Mouse (Mus musculus): ENCODE measurements around the gene 1810049J17Rik. TPM values are rescaled to one million over a fixed set of nuclear protein-coding genes. Genes with fewer than 3 reads are reported as not detected.

The 1810049J17Rik gene
- polyA plus RNA-seq, 1 experiment from 2014 or later = not detected

DNA sequence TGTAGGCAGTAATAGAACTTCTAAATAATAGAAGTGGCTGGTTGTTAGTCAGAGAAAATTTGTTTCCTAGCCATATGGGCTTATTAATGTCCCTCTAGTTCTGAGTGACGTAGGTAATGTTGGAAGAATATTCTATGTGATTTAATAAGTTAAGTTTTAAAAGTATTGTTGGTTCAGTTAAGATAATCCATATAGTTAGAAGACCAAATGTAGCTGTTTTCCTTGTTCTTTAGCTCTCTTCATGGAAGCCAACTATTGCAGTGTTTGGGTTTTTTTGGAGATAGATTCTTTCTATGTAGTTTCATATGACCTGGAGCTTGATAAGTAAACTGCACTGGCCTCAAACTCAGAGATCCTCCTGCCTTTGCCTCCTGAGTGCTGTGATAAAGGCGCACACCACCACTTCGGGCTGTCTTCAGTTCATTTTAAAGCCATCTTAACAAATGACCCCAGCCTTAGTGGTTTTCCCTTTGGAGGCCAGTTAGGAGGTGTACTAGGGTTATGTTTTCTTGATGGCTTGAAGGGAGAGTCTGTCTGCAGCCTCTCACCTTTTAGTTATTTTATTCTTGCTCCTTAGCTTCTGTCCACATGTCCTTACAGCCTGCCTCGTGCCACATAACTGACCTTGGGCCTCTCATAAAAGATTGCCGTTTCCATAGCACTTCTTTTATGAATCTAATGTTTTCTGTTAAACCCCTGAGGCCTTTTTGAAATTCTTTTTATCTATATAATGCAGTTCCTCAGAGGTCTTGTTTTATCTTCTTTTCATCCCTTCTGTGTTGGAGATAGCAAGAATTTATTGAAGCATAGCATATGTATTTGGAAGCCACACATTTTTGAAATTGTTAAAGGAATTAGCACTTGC lies 19.1 kb upstream of the 1810049J17Rik start:
- H3K9me3 ChIP-seq (replicated peaks) = no peaks in the 10 kb centered on the region
- H3K9ac ChIP-seq = no peak overlapping the region
- H3K36me3 ChIP-seq = peaks cover 34% of the 10 kb centered on the region
- 67% methylated on average over 5 of the region's 5 CpGs for WGBS
- no peak for ATAC-seq (replicated peaks; ENCODE audit: low FRiP score)
- H3K27ac ChIP-seq = no peak overlapping the region
- H3K4me3 ChIP-seq (replicated peaks) = no peak overlapping the region
- 0 out of 2 replicates have a peak, but pooled peaks cover 6% of the 10 kb centered on the region for H3K4me1 ChIP-seq
- no peaks in the 10 kb centered on the region for H3K27me3 ChIP-seq
- H3K4me2 ChIP-seq = no peak overlapping the region

DNA sequence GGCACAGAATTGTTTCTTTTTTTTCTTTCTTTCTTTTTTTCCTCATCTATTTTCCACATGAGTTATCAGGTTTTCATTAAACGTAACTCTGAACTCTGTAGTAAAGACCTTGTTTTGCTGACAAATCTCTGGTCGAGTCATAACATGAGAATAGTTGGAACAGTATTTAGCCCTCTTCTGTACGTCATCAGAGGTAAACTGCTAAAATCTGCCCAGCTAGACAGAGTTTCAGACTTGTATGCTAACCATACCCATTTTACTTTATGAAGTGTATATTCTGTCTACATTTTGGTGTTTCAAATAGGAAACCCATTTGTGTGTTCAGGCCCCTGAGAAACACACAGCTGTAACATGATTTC lies 16.1 kb upstream of the 1810049J17Rik start:
- Histone ChIP-seq H3K9ac (no peak overlapping the region), H3K9me3 (replicated peaks) (no peaks in the 10 kb centered on the region), H3K4me2 (no peak overlapping the region), H3K36me3 (peaks cover 8% of the 10 kb centered on the region), H3K4me1 (0 out of 2 replicates have a peak, but pooled peaks cover 10% of the 10 kb centered on the region), H3K27ac (no peak overlapping the region), H3K27me3 (no peaks in the 10 kb centered on the region), H3K4me3 (replicated peaks) (no peak overlapping the region)
- no peak for ATAC-seq (replicated peaks; ENCODE audit: low FRiP score)
- 63% methylated on average over 3 of the region's 3 CpGs for WGBS

DNA sequence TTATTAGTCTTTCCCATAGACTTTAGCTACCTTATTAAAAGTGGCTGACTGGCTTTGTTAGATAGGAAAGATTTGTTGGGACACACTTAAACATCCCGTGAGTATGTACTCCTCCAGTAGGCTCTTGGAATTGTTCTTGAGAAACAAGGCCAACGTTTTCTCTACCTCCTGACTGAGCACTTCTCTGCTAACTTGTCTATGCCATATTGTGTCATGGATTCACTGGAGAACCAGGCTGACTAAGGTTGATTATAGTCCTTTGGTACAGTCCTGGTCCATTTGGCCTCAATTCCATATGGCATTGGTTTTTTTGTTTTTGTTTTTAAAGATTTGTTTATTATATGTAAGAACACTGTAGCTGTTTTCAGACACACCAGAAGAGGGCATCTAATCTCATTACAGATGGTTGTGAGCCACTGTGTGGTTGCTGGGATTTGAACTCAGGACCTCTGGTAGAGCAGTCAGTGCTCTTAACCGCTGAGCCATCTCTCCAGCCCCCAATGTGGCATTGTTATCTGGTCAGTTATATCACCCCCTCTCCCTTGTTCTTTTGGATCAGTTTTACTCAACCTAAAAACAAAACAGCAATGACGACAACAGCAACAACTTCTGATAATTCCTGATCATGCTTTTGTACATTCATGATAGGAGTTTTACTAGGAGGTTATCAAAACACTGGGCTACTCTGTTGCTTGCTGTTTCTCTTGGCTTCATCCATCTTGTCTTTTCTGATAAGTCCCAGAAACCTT lies 15.5 kb upstream of the 1810049J17Rik start:
- Histone ChIP-seq H3K36me3 (peaks cover 5% of the 10 kb centered on the region), H3K27ac (no peak overlapping the region), H3K9ac (no peak overlapping the region), H3K4me2 (no peak overlapping the region), H3K4me3 (replicated peaks) (no peak overlapping the region), H3K27me3 (no peaks in the 10 kb centered on the region), H3K4me1 (0 out of 2 replicates have a peak, but pooled peaks cover 10% of the 10 kb centered on the region), H3K9me3 (replicated peaks) (no peaks in the 10 kb centered on the region)
- 65% methylated on average over 4 of the region's 4 CpGs for WGBS
- no peak for ATAC-seq (replicated peaks; ENCODE audit: low FRiP score)

DNA sequence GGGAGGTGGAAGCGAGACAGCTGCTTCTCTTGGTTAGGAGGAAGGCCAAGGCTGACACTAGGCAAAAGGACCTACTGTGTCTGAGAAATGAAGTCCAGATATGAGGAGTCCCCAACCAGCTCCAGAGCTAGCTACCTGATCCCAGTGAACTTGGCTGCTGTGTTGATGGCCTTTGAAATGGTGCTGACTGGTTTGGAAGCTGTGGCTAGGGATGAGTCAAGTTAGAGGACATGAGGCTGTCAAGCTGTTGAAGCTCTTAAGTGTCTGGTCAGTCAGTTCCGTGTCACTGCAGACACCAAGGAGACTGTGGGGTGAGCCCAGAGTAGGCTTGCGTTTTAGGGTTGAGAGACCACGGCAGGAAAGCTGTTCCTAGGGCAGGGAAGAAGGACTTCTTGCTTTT lies 12.7 kb upstream of the 1810049J17Rik start:
- H3K27ac ChIP-seq = no peak overlapping the region
- H3K9ac ChIP-seq = no peak overlapping the region
- no peaks in the 10 kb centered on the region for H3K27me3 ChIP-seq
- H3K4me3 ChIP-seq (replicated peaks) = no peak overlapping the region
- 77% methylated on average over 4 of the region's 4 CpGs for WGBS
- H3K36me3 ChIP-seq = no peaks in the 10 kb centered on the region
- H3K4me1 ChIP-seq = peaks cover 18% of the 10 kb centered on the region
- no peaks in the 10 kb centered on the region for H3K9me3 ChIP-seq (replicated peaks)
- ATAC-seq (replicated peaks; ENCODE audit: low FRiP score) = no peak
- no peak overlapping the region for H3K4me2 ChIP-seq

DNA sequence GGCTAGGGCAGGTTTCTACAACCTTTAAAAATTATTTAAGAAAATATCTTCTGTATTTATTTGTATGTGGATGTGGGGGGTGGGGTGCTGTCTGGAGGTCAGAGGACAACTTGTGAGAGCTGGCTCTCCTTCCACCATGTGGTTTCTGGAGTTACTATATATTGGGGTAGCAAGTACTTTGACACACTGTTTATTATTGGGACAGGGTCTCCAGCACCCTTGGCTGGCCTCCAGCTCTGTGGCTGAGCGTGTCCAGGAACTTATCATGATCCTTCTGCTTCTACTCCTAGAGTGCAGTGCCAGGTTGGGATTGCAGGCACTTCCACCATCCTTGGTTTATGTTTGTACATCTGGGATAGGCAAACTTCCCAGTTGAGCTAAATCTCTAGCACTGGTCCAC lies 9.6 kb upstream of the 1810049J17Rik start:
- 50% methylated on average over 1 of the region's 1 CpGs for WGBS
- Histone ChIP-seq H3K4me2 (no peak overlapping the region), H3K27ac (no peak overlapping the region), H3K27me3 (no peaks in the 10 kb centered on the region), H3K4me3 (replicated peaks) (no peak overlapping the region), H3K9ac (no peak overlapping the region), H3K36me3 (peaks cover under 1% of the 10 kb centered on the region; the same call in 1 of the 2 replicates), H3K4me1 (peaks cover 22% of the 10 kb centered on the region), H3K9me3 (replicated peaks) (no peaks in the 10 kb centered on the region)
- ATAC-seq (replicated peaks; ENCODE audit: low FRiP score) = no peak

DNA sequence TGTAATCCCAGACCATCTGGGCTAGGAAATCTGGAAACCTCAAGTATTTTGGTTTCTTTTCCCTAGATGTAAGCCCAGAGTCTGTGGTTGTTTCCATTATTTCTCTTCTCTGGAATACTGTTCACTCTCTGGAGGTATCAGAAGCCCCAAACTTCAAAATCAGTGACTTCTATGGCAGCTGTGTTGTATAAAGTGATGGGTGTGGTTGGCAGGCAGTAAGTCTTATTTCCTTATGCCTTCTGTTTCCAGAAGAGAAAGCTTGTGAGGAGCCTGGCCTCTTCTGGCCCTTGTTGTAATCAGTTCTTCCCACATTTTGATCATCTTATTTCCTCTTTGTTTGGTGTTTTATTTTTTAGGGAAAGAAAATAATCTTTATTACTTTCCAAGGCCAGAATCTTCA lies 9.2 kb upstream of the 1810049J17Rik start:
- no peaks in the 10 kb centered on the region for H3K9me3 ChIP-seq (replicated peaks)
- H3K4me3 ChIP-seq (replicated peaks) = no peak overlapping the region
- H3K9ac ChIP-seq = no peak overlapping the region
- H3K27ac ChIP-seq = no peak overlapping the region
- ATAC-seq (replicated peaks; ENCODE audit: low FRiP score) = no peak
- H3K36me3 ChIP-seq = peaks cover 5% of the 10 kb centered on the region
- H3K4me2 ChIP-seq = no peak overlapping the region
- no peaks in the 10 kb centered on the region for H3K27me3 ChIP-seq
- H3K4me1 ChIP-seq = peaks cover 21% of the 10 kb centered on the region

DNA sequence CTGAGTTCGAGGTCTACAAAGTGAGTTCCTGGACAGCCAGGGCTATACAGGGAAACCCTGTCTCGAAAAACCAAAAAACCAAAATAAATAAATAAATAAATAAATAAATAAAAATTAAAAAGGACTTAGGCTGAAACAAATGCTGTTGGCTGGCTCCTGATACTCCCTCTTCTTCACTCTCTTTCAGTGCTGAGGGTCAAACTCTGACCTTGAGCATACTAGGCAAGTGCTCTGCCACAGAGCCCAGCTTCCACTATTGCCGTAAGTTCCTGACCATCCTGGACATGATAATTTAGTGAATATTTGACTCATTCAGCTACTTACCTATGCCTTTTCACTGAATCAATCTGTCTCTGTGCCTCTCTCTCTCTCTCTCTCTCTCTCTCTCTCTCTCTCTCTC lies 8.7 kb upstream of the 1810049J17Rik start:
- no peak overlapping the region for H3K4me3 ChIP-seq (replicated peaks)
- 83% methylated on average over 3 of the region's 3 CpGs for WGBS
- H3K27ac ChIP-seq = no peak overlapping the region
- peaks cover 26% of the 10 kb centered on the region for H3K4me1 ChIP-seq
- no peaks in the 10 kb centered on the region for H3K9me3 ChIP-seq (replicated peaks)
- ATAC-seq (replicated peaks; ENCODE audit: low FRiP score) = no peak
- H3K9ac ChIP-seq = no peak overlapping the region
- no peak overlapping the region for H3K4me2 ChIP-seq
- H3K27me3 ChIP-seq = no peaks in the 10 kb centered on the region
- peaks cover 10% of the 10 kb centered on the region for H3K36me3 ChIP-seq

DNA sequence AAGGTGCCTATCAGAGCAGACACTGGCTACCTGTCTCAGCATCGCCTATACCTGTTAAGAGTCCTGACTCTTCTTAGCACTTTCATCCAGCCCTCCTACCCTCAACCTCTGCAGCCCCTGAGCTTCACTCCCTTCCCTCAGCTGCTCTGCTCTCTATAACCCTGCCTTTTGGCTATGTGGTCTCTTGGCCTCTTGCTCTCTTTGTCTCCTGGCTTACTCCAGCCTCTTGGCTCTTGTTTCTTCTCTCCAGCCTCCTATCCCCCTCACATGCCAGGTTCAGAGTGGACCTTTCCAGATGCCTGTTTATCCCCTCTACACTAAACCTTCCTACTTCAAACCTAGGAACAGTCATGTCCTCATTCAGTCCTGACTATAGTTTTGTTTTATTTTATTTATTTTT lies 2.6 kb upstream of the 1810049J17Rik start:
- no peaks in the 10 kb centered on the region for H3K27me3 ChIP-seq
- H3K4me3 ChIP-seq (replicated peaks) = no peak overlapping the region
- peaks cover 11% of the 10 kb centered on the region for H3K36me3 ChIP-seq
- 89% methylated on average over 1 of the region's 1 CpGs for WGBS
- H3K27ac ChIP-seq = no peak overlapping the region
- no peak overlapping the region for H3K4me2 ChIP-seq
- H3K9ac ChIP-seq = no peak overlapping the region
- H3K4me1 ChIP-seq = peaks cover 30% of the 10 kb centered on the region
- ATAC-seq (replicated peaks; ENCODE audit: low FRiP score) = no peak
- no peaks in the 10 kb centered on the region for H3K9me3 ChIP-seq (replicated peaks)

DNA sequence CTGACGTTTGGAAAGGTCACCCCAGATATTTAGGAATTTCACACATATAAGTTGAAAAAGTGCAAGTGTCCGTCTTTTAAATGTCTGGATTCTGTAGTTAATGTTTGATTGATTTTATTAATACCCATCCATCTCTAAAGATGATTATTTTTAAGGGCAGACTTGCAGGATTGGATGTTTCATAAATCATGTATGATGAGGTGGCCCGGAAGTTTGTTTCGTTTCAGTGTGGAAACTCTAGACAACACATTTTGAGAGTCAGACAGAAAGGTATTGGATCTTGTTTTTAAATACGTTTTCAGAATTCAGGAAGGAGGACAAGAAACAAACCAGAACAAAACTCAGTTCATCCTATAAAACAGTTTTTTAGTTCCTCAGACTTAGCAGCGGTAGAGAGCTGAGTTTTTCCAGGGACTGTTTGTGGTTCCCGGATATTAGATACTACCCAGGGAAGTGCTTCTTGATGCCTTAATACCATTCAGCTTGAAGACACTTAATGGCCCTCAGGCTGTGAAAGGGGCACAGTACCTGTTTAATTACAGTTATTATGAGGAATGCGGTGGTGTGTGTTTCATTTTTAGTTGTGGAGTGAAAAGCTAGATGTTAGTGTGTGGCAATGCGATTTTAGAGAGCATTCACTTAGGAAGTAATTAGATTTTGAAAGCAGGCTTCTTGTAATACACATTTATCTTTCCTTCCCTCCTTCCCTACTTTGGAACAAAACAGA lies 1.1 kb upstream of the 1810049J17Rik start:
- Histone ChIP-seq H3K27me3 (no peaks in the 10 kb centered on the region), H3K4me2 (peak overlapping the region; percentile 76), H3K4me1 (peaks cover 28% of the 10 kb centered on the region), H3K4me3 (replicated peaks) (peak overlapping the region; percentile 100), H3K9me3 (replicated peaks) (no peaks in the 10 kb centered on the region), H3K36me3 (peaks cover 11% of the 10 kb centered on the region), H3K27ac (no peak overlapping the region), H3K9ac (peak overlapping the region; percentile 97)
- no peak for ATAC-seq (replicated peaks; ENCODE audit: low FRiP score)
- WGBS = 6% methylated on average over 9 of the region's 9 CpGs

DNA sequence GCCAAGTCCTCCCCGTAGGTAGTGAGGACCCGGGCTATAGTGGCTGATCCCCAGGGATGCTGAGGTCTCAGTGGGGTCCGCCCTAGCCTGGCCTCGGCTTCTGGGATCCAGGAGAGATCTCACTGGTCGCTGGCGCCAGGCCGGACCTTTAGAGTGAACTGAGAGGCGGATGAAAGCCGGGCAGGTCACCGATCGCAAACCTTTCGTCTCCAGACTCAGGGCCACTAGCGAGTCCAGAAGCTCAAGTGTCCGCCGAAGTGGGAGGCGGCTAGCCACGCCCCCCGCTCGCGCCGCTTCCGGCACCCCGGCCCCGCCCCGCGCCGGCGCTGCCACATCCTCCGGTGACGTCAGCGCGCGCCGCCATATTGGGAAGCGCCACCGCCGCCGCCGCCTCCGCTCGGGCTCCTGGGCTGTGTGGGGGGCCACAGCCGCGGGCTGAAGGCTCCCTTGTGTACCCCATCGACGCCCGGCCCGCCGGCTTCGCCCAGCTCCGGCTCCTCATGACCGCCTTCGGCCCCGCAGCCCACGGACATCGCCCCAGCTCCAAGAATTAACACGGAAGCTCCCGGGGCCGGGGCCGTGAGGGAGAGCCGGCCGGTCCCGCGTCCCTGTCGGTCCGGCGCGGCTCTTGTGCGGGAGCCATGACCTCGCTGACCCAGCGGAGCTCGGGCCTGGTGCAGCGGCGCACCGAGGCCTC lies 460 bp downstream of the 1810049J17Rik start, which contains the start of gene Golph3:
Gene Golph3 (plus strand): TSS at position 360 of the 697 bp plus-strand sequence.
- Histone ChIP-seq H3K9ac (peak within 1 kb of the TSS; percentile 97), H3K27ac (peak within 1 kb of the TSS; percentile 93)
- WGBS = under 1% methylated on average over 70 of the region's 74 CpGs

DNA sequence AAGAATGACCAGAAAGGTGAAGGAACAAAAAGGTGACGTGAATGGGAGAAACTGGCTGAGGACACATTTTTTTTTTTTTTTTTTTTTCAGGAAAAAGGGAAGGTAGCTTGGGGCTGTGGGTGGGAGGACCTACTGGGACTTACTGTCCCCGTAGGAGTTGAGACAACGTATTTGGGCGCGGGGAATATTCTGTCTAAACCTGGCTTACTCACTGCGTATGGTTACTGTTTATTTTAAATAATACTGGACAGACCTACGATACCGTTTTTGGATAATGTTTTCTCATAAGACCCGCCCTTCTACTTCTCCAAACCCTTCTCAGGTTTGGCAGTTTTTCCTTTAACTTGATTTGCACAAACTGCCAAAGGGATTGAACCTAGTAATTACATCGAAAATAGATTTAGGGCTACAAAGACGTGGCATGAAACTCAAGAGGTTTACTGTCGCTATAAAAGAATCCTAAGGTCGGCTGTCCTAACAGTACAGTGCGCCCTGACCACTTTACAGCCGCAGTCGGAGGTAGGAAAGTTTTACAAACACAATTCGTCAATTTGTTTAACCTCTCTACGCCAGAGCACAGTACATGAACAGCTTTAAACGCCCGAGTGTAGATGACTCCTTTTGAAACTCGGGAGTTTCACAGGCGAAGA lies 1.1 kb downstream of the 1810049J17Rik start:
- ATAC-seq (replicated peaks; ENCODE audit: low FRiP score) = peak; percentile 33; the same call in 1 of the 2 replicates
- H3K4me1 ChIP-seq = peaks cover 21% of the 10 kb centered on the region
- no peaks in the 10 kb centered on the region for H3K9me3 ChIP-seq (replicated peaks)
- peak overlapping the region; percentile 97 for H3K9ac ChIP-seq
- H3K27me3 ChIP-seq = no peaks in the 10 kb centered on the region
- peaks cover 3% of the 10 kb centered on the region for H3K36me3 ChIP-seq
- 1% methylated on average over 22 of the region's 22 CpGs for WGBS
- peak overlapping the region; percentile 93 for H3K27ac ChIP-seq
- H3K4me2 ChIP-seq = peak overlapping the region; percentile 76
- H3K4me3 ChIP-seq (replicated peaks) = peak overlapping the region; percentile 100

More for the DNA sequence above, 460 bp downstream of the 1810049J17Rik start, which contains the start of gene Golph3:
- no peaks in the 10 kb centered on the region for H3K9me3 ChIP-seq (replicated peaks)
- H3K4me3 ChIP-seq (replicated peaks) = peak within 1 kb of the TSS; percentile 100
- H3K27me3 ChIP-seq = no peaks in the 10 kb centered on the region
- peak; percentile 94 for ATAC-seq (replicated peaks; ENCODE audit: low FRiP score)
- peaks cover 9% of the 10 kb centered on the region for H3K36me3 ChIP-seq
- peaks cover 25% of the 10 kb centered on the region for H3K4me1 ChIP-seq
- peak within 1 kb of the TSS; percentile 76 for H3K4me2 ChIP-seq
